Mouse (Mus musculus): ENCODE results near the gene Col28a1.
"Not testable (repeated sequence)": the region's sequence is repeated elsewhere in the genome, so short reads cannot be mapped to it uniquely, and the experiment has no call there.

Col28a1 gene

DNA sequence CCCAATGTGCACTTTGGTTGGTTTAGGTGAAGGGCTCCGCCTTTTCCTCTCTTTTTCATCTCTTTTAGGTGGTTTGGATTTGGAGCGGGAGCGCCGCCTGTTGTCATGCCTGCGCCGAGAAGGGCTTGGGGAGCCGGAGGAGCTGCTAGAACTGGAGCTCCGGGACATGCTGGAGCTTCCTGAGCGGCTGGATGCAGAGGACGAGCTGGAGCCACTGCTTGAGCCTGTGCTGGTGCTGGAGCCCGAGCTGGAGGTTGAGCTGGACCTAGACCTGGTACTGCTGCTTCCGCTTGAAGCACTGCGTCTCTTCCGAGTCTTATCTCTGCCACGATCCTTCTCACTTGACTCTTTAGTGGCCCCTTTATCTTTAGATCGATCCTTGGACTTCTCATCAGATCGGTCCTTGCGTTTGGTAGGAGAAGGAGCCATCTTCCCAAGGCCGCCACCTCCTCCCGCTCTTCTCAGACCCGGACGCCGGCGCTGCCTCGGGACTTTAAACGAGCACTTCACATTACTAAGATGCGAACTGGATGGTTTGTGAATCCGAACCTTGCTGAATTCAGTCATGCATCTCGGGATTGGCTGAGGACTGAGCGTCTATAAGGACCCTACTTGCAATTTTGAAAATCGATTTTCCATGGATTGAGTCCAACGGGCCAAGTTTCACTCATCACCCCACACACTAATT is 209.3 kb downstream of the Col28a1 start:
- DNase-seq = not testable (repeated sequence)

DNA sequence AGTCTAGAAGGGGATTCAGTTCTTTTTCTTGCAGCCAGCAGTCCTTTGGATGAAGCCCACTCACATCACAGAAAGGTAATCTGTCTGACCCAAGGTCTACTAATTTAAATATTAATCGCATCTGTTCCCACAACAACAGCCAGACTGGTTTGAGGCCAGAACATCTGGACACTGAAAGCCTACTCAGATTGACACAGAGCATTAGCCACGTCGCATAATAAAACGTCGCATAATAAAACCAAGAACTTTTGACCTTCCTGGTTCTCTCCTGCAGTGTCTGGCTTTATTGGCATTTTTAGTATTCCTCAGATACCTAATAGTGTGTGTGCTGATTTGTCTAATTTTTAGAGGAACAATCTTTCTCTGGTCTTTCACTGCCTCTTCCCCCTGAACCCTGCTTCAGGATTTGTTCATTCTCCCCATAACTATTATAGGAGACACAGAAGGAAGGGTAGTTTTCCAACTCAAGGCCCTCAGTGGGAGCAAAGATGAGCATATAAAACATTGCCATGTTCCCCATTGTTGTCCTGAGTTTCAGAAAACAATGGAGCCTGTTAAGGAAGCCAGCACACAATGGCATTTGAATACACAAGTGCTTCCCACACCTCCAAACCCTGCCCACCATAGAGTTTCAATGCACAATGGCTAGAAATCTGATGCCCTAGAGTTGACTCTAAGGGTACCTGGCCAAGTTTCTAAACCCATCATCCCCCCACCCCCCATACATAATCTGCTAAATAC is 221.2 kb downstream of the Col28a1 start:
- DNase-seq = no peak

DNA sequence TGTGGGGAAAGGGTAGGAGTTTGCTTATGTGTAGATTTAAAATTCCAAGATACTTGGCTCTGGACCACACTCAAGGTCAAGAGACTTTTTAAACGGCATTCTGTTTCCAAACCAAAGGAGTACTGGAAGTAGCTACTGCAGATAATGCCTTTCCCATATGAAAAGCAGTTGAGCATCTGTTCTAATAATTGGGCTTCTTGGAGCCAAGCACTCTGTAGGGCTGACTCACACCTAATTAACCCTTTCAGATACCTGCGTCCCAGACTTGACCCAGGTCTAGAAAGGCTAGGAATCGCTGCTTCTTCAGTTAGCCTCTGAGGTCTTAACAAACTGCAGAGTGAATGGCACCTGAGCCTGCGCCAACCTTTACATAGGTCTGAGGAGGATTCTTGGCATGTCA is 223.0 kb downstream of the Col28a1 start:
- no peak for DNase-seq

DNA sequence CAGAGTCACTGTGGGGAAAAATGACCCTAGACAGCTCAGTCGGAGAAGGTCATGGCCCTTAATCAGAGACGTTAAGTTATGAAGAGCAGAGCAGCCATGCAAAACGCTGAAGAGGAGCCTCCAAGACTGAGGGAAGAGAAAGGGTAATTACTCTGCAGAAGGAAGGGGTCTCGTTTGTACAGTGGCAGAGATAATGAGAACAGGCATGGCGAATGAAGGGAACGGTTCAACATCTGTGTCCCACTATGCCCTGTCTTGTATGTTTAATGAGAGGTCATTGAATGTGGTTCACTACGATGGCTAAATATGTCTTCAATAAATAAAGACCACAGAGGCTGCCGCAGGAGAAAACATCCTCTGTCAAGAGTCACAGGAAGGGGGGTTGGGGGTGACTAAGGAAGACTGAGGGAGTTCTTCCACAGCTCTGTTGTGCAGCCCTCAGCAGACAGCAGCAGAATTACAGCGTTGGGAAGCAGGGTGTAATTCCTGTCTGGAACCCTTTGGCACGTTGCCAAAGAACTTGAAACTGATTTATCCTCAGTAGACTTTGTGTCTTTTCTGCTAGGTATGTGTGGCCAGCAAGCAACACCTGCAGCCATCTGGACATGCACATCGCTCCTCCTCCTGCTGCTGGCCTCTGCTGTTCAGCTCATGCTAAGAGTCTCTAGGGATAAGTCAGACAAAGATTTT is 226.4 kb downstream of the Col28a1 start:
- DNase-seq = no peak

DNA sequence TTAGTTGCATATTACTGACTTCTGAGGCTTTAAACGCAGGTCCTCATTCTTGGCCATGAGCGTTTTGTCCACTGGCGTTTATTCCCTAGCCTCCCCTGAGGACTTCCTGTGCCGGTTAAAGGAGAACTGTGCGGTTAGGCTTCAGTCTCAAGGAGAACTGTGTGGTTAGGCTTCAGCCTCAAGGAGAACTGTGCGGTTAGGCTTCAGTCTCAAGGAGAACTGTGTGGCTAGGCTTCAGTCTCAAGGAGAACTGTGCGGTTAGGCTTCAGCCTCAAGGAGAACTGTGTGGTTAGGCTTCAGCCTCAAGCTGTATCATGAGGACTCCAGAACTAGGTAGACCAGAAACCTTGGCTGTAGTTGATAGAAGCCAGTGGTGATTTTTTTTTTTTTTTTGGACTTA is 229.7 kb downstream of the Col28a1 start:
- DNase-seq = no peak

DNA sequence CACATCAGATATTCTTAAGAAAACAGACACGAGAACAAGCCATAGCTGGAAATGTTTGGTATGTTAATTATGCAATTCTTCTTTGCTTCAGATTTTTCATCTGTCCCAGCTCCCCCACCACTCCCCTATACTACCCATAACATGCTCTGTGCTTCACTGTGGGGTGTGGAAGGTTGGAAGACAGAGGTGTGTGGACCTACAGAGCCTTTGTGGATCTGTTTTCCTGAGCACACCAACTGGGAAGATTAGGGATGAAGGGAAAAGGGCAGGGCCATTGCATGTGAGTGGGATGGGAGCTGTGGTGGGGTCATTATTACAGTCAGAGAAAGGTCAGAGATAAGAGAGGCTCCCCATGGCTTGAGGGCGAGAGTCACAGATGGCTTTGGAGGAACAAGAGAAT is 240.2 kb downstream of the Col28a1 start:
- DNase-seq = no peak

DNA sequence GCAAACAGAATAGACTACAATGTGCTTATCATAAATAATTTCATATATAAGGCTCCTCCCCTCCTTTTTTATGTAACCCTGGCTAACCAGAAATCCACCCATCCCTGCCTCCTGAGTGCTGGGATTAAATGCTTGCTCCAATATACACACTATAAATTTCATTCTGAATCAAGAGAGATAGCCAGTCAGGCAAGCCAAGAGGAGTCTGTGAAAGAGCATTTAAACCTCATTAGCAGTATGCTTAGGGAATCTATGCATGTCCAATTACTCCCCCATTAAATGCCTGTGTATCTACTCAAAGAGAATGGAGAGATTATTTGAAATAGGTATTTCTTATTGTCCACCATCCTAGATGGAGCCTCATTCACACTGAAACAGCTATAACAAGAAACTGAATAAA is 240.6 kb downstream of the Col28a1 start:
- DNase-seq = no peak

All from cerebellum, adult 11 months (tissue).